Mouse (Mus musculus) liver, embryonic 13.5 days (tissue): ENCODE measurements around the gene Creb3l4. TPM values are rescaled to one million over a fixed set of nuclear protein-coding genes. Genes with fewer than 3 reads are reported as not detected.

Source experiments
- ATAC-seq: fragments of 200-750 bp; cut with Nextera tagmentation; 2 replicates; pipeline ENCODE4 v1.8.0; 2017; ENCODE audit warnings: low read depth, mild to moderate bottlenecking, moderate number of reproducible peaks, moderate library complexity
- DNase-seq: peaks from one replicate; pipeline ENCODE4 v3.0.0; 2022
- H3K27ac ChIP-seq: fragments of 300-500 bp; sonication (generic); 2 replicates; pipeline ENCODE4 v1.5.1; 2015; ENCODE audit warnings: moderate library complexity, mild to moderate bottlenecking, inconsistent platforms
- H3K27me3 ChIP-seq: fragments of 300-500 bp; sonication (generic); 2 replicates; pipeline ENCODE4 v1.6.1; 2015; ENCODE audit warnings: mild to moderate bottlenecking, inconsistent platforms
- H3K36me3 ChIP-seq: fragments of 300-500 bp; sonication (generic); 2 replicates; pipeline ENCODE4 v1.6.1; 2015; ENCODE audit warnings: mild to moderate bottlenecking, inconsistent platforms
- H3K4me1 ChIP-seq: fragments of 300-500 bp; sonication (generic); replicated peaks from 2 replicates; pipeline ENCODE4 v1.6.1; 2015; ENCODE audit warnings: inconsistent platforms
- H3K4me2 ChIP-seq: fragments of 300-500 bp; sonication (generic); 2 replicates; pipeline ENCODE4 v1.6.1; 2015; ENCODE audit warnings: inconsistent platforms, mild to moderate bottlenecking, moderate library complexity
- H3K4me3 ChIP-seq: fragments of 300-500 bp; sonication (generic); replicated peaks from 2 replicates; pipeline ENCODE4 v1.5.1; 2015; ENCODE audit warnings: mild to moderate bottlenecking, inconsistent platforms
- H3K9ac ChIP-seq: fragments of 300-500 bp; sonication (generic); 2 replicates; pipeline ENCODE4 v1.6.1; 2015; ENCODE audit warnings: mild to moderate bottlenecking, inconsistent platforms
- H3K9me3 ChIP-seq: fragments of 300-500 bp; sonication (generic); replicated peaks from 2 replicates; pipeline ENCODE4 v1.6.1; 2016; ENCODE audit warnings: inconsistent platforms
- WGBS: fragments of 180-500 bp; shearing (Covaris S2); methylation state at CpG from one replicate; pipeline ENCODE4 v1.1.7; 2015; ENCODE audit not compliant: insufficient replicate concordance; 5-methylcytosine and 5-hydroxymethylcytosine counted together
- microRNA-seq: library from miRNA; unstranded; fragments of <30 nt; microRNA quantifications from one replicate; pipeline ENCODE4, GENCODE M21; 2016
- polyA plus RNA-seq: library from polyadenylated mRNA; unstranded; fragments of >200 nt; fragmentation: Nextera tagmentation; extraction: Ambion mirVana; gene quantifications from 2 replicates; pipeline ENCODE4 v1.2.1, GENCODE M21; 2015

The Creb3l4 gene
- polyA plus RNA-seq, 1 experiment from 2014 or later: 0.41 TPM

GRCm38 (mm10) chr3:90209908-90210566 lies 33.3 kb downstream of the Creb3l4 start:
- no peak for ATAC-seq
- Histone ChIP-seq H3K36me3 (peaks cover 62% of the 10 kb centered on the region), H3K9ac (0 out of 2 replicates have a peak overlapping the region, but pooled peaks have one; percentile 32), H3K27me3 (no peaks in the 10 kb centered on the region), H3K4me3 (no peak overlapping the region), H3K27ac (no peak overlapping the region), H3K4me2 (peak overlapping the region; percentile 94; the same call in 1 of the 2 replicates), H3K9me3 (no peaks in the 10 kb centered on the region), H3K4me1 (peaks cover 46% of the 10 kb centered on the region)
- DNase-seq: no peak
- 86% methylated on average over 5 of the region's 5 CpGs for WGBS

DNA sequence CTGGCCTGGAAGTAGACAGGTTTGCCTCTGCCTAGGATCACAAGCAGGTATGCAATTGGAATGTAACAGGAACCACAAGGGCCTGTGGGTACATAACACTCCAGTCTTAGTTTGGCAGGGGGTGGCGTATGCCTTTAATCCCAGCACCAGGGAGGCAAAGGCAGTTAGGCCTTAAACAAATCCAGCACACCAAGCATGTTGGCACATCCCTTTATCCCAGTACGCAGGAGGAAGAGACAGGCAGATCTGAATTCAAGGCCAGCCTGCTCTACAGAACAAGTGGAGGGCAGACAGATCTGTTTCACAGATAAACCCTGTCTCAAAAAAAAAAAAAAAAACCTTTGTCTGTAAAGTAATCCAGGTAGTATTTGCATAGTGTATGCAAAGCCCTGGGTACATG lies 34.6 kb downstream of the Creb3l4 start:
- Histone ChIP-seq H3K36me3 (peaks cover 62% of the 10 kb centered on the region), H3K4me2 (no peak overlapping the region), H3K27ac (peak overlapping the region; percentile 18; the same call in 1 of the 2 replicates), H3K27me3 (no peaks in the 10 kb centered on the region), H3K4me3 (no peak overlapping the region), H3K4me1 (peaks cover 38% of the 10 kb centered on the region), H3K9me3 (no peaks in the 10 kb centered on the region), H3K9ac (no peak overlapping the region)
- ATAC-seq: no peak
- no peak for DNase-seq
- WGBS: 88% methylated on average over 2 of the region's 2 CpGs

DNA sequence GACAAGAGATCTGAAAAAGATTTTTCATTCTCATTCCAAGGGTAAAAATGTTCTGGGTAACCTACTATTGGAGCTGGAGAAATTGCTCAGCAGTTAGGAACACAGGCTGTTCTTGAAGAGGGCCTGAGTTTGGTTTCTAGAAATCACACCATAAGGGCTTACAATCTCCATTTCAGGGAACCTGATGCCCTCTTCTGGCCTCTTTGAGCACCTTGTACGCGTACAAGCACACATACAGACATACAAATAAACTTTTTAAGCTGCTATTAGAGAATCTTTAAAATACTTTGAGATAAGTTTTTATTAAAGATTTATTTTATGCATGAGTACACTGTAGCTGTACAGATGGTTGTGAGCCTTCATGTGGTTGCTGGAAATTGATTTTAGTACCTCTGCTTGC lies 38.7 kb downstream of the Creb3l4 start:
- H3K9me3 ChIP-seq: no peaks in the 10 kb centered on the region
- no peak overlapping the region for H3K27ac ChIP-seq
- no peak overlapping the region for H3K4me3 ChIP-seq
- 86% methylated on average over 2 of the region's 2 CpGs for WGBS
- no peak overlapping the region for H3K9ac ChIP-seq
- H3K4me2 ChIP-seq: no peak overlapping the region
- H3K27me3 ChIP-seq: no peaks in the 10 kb centered on the region
- no peak for DNase-seq
- peaks cover 29% of the 10 kb centered on the region for H3K36me3 ChIP-seq
- no peak for ATAC-seq
- H3K4me1 ChIP-seq: peaks cover 6% of the 10 kb centered on the region

DNA sequence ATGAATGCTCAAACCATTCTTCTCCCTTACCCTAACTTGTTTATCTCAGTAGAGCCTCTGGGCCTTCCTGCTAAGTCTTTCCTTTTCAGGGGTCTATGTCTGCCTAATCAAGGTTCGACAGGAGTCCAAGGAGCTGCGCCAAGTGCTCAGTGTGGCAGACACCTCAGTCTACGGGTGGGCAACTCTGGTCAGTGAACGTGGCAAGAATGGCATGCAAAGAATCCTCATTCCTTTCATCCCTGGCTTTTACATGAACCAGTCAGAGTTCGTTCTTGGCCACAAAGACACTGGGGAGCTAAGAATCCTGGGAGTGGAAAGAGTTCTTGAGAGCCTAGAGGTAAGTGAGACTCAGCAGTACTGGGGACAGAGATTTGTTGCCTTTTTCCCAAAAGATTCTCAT lies 39.7 kb downstream of the Creb3l4 start:
- H3K9ac ChIP-seq: no peak overlapping the region

GRCm38 (mm10) chr3:90202884-90203283 lies 40.4 kb downstream of the Creb3l4 start:
- Histone ChIP-seq H3K36me3 (peaks cover 12% of the 10 kb centered on the region), H3K9me3 (no peaks in the 10 kb centered on the region), H3K27me3 (no peaks in the 10 kb centered on the region), H3K4me1 (no peaks in the 10 kb centered on the region), H3K9ac (no peak overlapping the region), H3K27ac (no peak overlapping the region), H3K4me3 (no peak overlapping the region), H3K4me2 (no peak overlapping the region)
- 43% methylated on average over 1 of the region's 1 CpGs for WGBS
- no peak for DNase-seq
- no peak for ATAC-seq

More for the DNA sequence above, 39.7 kb downstream of the Creb3l4 start:
- Histone ChIP-seq H3K27me3 (no peaks in the 10 kb centered on the region), H3K9me3 (no peaks in the 10 kb centered on the region), H3K4me2 (no peak overlapping the region), H3K27ac (no peak overlapping the region), H3K4me3 (no peak overlapping the region), H3K4me1 (peaks cover 2% of the 10 kb centered on the region; the same call in 1 of the 2 replicates), H3K36me3 (peaks cover 20% of the 10 kb centered on the region)
- DNase-seq (no peak), ATAC-seq (no peak)
- 62% methylated on average over 5 of the region's 5 CpGs for WGBS

DNA sequence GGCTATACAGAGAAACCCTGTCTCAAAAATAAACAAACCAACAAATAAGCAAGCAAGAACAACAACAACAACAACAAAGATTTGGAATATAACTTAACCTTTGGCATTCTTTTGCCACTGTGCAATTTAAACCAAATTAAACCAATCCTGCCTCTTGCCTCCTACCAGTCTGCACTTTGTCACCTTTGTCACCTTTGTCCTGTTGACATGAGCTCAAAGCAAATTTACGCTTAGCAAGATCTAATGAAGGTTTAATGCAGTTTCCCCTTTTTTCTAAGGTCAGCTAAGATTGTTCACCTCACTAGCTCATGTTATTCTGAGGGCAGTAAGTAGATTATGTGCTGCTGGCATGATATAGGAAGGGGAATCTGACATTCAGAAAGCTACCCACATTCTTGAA lies 45.8 kb downstream of the Creb3l4 start:
- DNase-seq: no peak

DNA sequence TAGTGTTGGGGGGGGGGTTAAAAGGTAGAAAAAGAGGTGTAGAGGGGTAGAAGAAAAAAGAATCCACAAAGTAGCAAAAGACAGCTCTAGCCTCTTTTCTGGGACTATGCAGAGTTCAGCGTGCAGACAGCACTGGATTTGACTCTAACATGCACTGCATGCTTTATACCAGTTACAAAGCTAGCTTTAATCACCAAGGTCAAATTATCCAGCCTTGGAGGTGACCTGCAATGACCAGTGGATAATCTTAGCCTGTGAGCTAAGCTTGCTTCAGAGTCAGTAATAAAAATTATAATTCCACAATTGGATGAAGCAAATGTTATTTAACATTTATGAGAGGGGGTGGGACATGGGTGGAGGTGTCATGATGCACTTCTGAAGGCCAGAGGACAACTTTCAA lies 47.7 kb downstream of the Creb3l4 start:
- no peak overlapping the region for H3K4me2 ChIP-seq
- no peak overlapping the region for H3K4me3 ChIP-seq
- H3K9ac ChIP-seq: no peak overlapping the region
- ATAC-seq: no peak
- no peak overlapping the region for H3K27ac ChIP-seq
- no peaks in the 10 kb centered on the region for H3K4me1 ChIP-seq
- no peaks in the 10 kb centered on the region for H3K9me3 ChIP-seq
- DNase-seq: no peak
- H3K27me3 ChIP-seq: no peaks in the 10 kb centered on the region
- H3K36me3 ChIP-seq: no peaks in the 10 kb centered on the region
- WGBS: 67% methylated on average over 1 of the region's 1 CpGs

More for the DNA sequence above, 45.8 kb downstream of the Creb3l4 start:
- 76% methylated on average over 1 of the region's 1 CpGs for WGBS
- H3K27me3 ChIP-seq: no peaks in the 10 kb centered on the region
- H3K4me1 ChIP-seq: no peaks in the 10 kb centered on the region
- no peak overlapping the region for H3K4me2 ChIP-seq
- no peaks in the 10 kb centered on the region for H3K9me3 ChIP-seq
- H3K9ac ChIP-seq: no peak overlapping the region
- no peak overlapping the region for H3K4me3 ChIP-seq
- no peak for ATAC-seq
- H3K36me3 ChIP-seq: no peaks in the 10 kb centered on the region
- H3K27ac ChIP-seq: no peak overlapping the region

DNA sequence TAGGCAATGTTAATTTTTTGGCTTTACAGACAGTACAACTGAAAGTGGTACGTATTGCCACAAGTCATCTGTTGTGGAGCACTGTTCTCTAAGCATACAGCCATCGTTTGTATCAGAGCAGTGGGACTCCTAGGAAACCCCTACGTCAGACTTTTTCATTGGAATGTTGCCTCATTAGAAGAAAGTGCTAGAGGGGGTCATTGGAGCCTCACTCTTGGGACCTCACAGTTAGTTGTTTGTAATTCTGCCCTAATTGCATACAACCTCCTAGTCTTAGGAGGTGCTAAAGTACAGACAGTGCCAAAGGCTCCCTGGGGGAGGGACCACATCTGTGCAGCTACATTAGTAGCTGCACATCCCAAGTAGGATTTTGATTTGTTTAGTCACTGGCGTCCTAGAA lies 48.6 kb downstream of the Creb3l4 start:
- Histone ChIP-seq H3K36me3 (no peaks in the 10 kb centered on the region), H3K27me3 (no peaks in the 10 kb centered on the region), H3K4me1 (no peaks in the 10 kb centered on the region), H3K9ac (no peak overlapping the region), H3K27ac (no peak overlapping the region), H3K4me2 (no peak overlapping the region), H3K4me3 (no peak overlapping the region), H3K9me3 (no peaks in the 10 kb centered on the region)
- ATAC-seq (no peak), DNase-seq (no peak)
- 64% methylated on average over 4 of the region's 4 CpGs for WGBS

GRCm38 (mm10) chr3:90190859-90191510 lies 52.3 kb downstream of the Creb3l4 start:
- 69% methylated on average over 11 of the region's 11 CpGs for WGBS
- Histone ChIP-seq H3K4me3 (no peak overlapping the region), H3K36me3 (no peaks in the 10 kb centered on the region), H3K27me3 (no peaks in the 10 kb centered on the region), H3K4me2 (no peak overlapping the region), H3K27ac (no peak overlapping the region), H3K9ac (no peak overlapping the region), H3K4me1 (no peaks in the 10 kb centered on the region), H3K9me3 (no peaks in the 10 kb centered on the region)
- DNase-seq: no peak
- ATAC-seq: no peak

Small RNA genes within 50 kb of the gene (microRNA-seq; reads per million reads assigned to microRNA genes)
- gene Mir7012: not detected

Other genes with a start within 250 kb of the Creb3l4 start
- 130 and 137 TPM in 2 replicates for gene Hax1, start 244.7 kb downstream of the Creb3l4 start, polyA plus RNA-seq
- 99.3 and 110 TPM in 2 replicates for gene 4933434E20Rik, start 191.9 kb downstream of the Creb3l4 start, polyA plus RNA-seq
- 72.2 and 91.6 TPM in 2 replicates for gene Ubap2l, start 190.9 kb downstream of the Creb3l4 start, polyA plus RNA-seq
- gene Tpm3, start 170.9 kb downstream of the Creb3l4 start, polyA plus RNA-seq: 246 and 283 TPM in 2 replicates
- 0.05 and 0.08 TPM in 2 replicates for gene Nup210l, start 139.4 kb downstream of the Creb3l4 start, polyA plus RNA-seq
- gene Rps27, start 29.9 kb downstream of the Creb3l4 start, polyA plus RNA-seq: 679 and 820 TPM in 2 replicates
- 5.9 and 6.0 TPM in 2 replicates for gene Rab13, start 29.8 kb downstream of the Creb3l4 start, polyA plus RNA-seq
- gene Jtb, start 11.9 kb downstream of the Creb3l4 start, polyA plus RNA-seq: 59.5 and 61.1 TPM in 2 replicates
- 31.6 and 34.1 TPM in 2 replicates for gene Slc39a1, start 4.7 kb upstream of the Creb3l4 start, polyA plus RNA-seq
- gene Crtc2, start 10.7 kb upstream of the Creb3l4 start, polyA plus RNA-seq: 4.2 and 7.6 TPM in 2 replicates
- gene Dennd4b, start 21.7 kb upstream of the Creb3l4 start, polyA plus RNA-seq: 1.6 and 2.0 TPM in 2 replicates
- gene Gatad2b, start 49.7 kb upstream of the Creb3l4 start, polyA plus RNA-seq: 3.7 and 4.0 TPM in 2 replicates
- 1.5 and 1.6 TPM in 2 replicates for gene Slc27a3, start 146.4 kb upstream of the Creb3l4 start, polyA plus RNA-seq
- gene Ints3, start 190.1 kb upstream of the Creb3l4 start, polyA plus RNA-seq: 10.0 and 11.7 TPM in 2 replicates
- gene Npr1, start 222.4 kb upstream of the Creb3l4 start, polyA plus RNA-seq: 4.0 TPM in 2 replicates
- 75.0 and 85.0 TPM in 2 replicates for gene Ilf2, start 232.6 kb upstream of the Creb3l4 start, polyA plus RNA-seq
- 21.2 and 22.9 TPM in 2 replicates for gene Snapin, start 247.5 kb upstream of the Creb3l4 start, polyA plus RNA-seq